Mouse (Mus musculus) forebrain, embryonic 13.5 days (tissue): ENCODE results near the gene Gm10300. TPM values are rescaled to one million over a fixed set of nuclear protein-coding genes. Genes with fewer than 3 reads are reported as not detected.

ENCODE experiments used
- ATAC-seq: fragments of 200-750 bp; cut with Nextera tagmentation; 2 replicates; pipeline ENCODE4 v1.8.0; 2017
- H3K27ac ChIP-seq: fragments of 300-500 bp; sonication (generic); 2 replicates; pipeline ENCODE4 v1.5.1; 2015; ENCODE audit warnings: inconsistent platforms, mild to moderate bottlenecking, moderate library complexity
- H3K27me3 ChIP-seq: fragments of 300-500 bp; sonication (generic); 2 replicates; pipeline ENCODE4 v1.6.1; 2015; ENCODE audit warnings: mild to moderate bottlenecking, inconsistent platforms
- H3K36me3 ChIP-seq: fragments of 300-500 bp; sonication (generic); 2 replicates; pipeline ENCODE4 v1.6.1; 2015; ENCODE audit warnings: mild to moderate bottlenecking, inconsistent platforms; ENCODE audit not compliant: poor library complexity, severe bottlenecking
- H3K4me1 ChIP-seq: fragments of 300-500 bp; sonication (generic); 2 replicates; pipeline ENCODE4 v1.6.1; 2015; ENCODE audit warnings: inconsistent platforms
- H3K4me2 ChIP-seq: fragments of 300-500 bp; sonication (generic); 2 replicates; pipeline ENCODE4 v1.6.1; 2015; ENCODE audit warnings: inconsistent platforms, mild to moderate bottlenecking, moderate library complexity
- H3K4me3 ChIP-seq: fragments of 300-500 bp; sonication (generic); 2 replicates; pipeline ENCODE4 v1.5.1; 2015; ENCODE audit warnings: mild to moderate bottlenecking, inconsistent platforms
- H3K9ac ChIP-seq: fragments of 300-500 bp; sonication (generic); 2 replicates; pipeline ENCODE4 v1.6.1; 2015; ENCODE audit warnings: mild to moderate bottlenecking, inconsistent platforms
- H3K9me3 ChIP-seq: fragments of 300-500 bp; sonication (generic); replicated peaks from 2 replicates; pipeline ENCODE4 v1.6.1; 2016; ENCODE audit warnings: inconsistent platforms
- WGBS: fragments of 180-500 bp; shearing (Covaris S2); methylation state at CpG from one replicate; pipeline ENCODE4 v1.1.7; 2015; 5-methylcytosine and 5-hydroxymethylcytosine counted together
- polyA plus RNA-seq: library from polyadenylated mRNA; unstranded; fragments of >200 nt; fragmentation: Nextera tagmentation; extraction: Ambion mirVana; gene quantifications from 2 replicates; pipeline ENCODE4 v1.2.1, GENCODE M21; 2015

The Gm10300 gene
- polyA plus RNA-seq, 1 experiment from 2014 or later: not detected

GRCm38 (mm10) chr4:132060040-132060832 lies 14.3 kb upstream of the Gm10300 start:
- Histone ChIP-seq H3K4me1 (no peaks in the 10 kb centered on the region), H3K27ac (no peak overlapping the region), H3K4me2 (no peak overlapping the region), H3K9me3 (no peaks in the 10 kb centered on the region), H3K27me3 (peaks cover 12% of the 10 kb centered on the region; the same call in 1 of the 2 replicates), H3K9ac (no peak overlapping the region), H3K36me3 (no peaks in the 10 kb centered on the region), H3K4me3 (no peak overlapping the region)
- ATAC-seq: no peak
- 77% methylated on average over 17 of the region's 17 CpGs for WGBS

GRCm38 (mm10) chr4:132062289-132062688 lies 12.2 kb upstream of the Gm10300 start:
- no peaks in the 10 kb centered on the region for H3K36me3 ChIP-seq
- 64% methylated on average over 8 of the region's 8 CpGs for WGBS
- H3K4me1 ChIP-seq: peaks cover 9% of the 10 kb centered on the region; the same call in 1 of the 2 replicates
- no peak overlapping the region for H3K9ac ChIP-seq
- no peak overlapping the region for H3K4me3 ChIP-seq
- H3K27ac ChIP-seq: no peak overlapping the region
- ATAC-seq: no peak
- H3K9me3 ChIP-seq: no peaks in the 10 kb centered on the region
- no peak overlapping the region for H3K4me2 ChIP-seq
- peaks cover 20% of the 10 kb centered on the region for H3K27me3 ChIP-seq

GRCm38 (mm10) chr4:132062934-132063884 lies 11.3 kb upstream of the Gm10300 start:
- Histone ChIP-seq H3K27me3 (peaks cover 22% of the 10 kb centered on the region), H3K4me2 (no peak overlapping the region), H3K9ac (no peak overlapping the region), H3K4me3 (no peak overlapping the region), H3K36me3 (no peaks in the 10 kb centered on the region), H3K9me3 (no peaks in the 10 kb centered on the region), H3K27ac (no peak overlapping the region), H3K4me1 (peaks cover 9% of the 10 kb centered on the region; the same call in 1 of the 2 replicates)
- no peak for ATAC-seq
- 72% methylated on average over 17 of the region's 17 CpGs for WGBS

DNA sequence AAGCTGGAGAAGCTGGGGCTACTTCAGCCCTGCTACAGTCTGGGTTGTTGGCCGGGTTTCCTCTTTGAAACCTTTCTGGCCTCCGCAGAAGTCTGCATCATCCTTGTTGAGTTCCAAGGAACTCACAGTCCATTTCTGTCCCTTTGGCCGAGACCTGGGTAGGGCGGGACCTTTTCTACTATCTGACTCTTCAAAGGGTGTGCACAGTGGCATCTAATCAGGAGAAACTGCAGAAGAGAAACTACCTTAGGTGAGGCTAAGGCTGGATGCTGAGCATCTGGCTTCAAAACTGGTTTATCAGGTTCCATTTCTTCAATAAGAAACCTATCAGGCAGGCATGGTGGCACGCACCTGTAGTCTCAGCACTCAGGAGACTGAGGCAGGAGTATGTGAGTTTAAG lies 9.9 kb upstream of the Gm10300 start:
- H3K4me1 ChIP-seq: peaks cover 9% of the 10 kb centered on the region; the same call in 1 of the 2 replicates
- H3K4me2 ChIP-seq: no peak overlapping the region
- no peak overlapping the region for H3K9ac ChIP-seq
- H3K27me3 ChIP-seq: peaks cover 26% of the 10 kb centered on the region
- no peaks in the 10 kb centered on the region for H3K9me3 ChIP-seq
- no peak overlapping the region for H3K27ac ChIP-seq
- H3K4me3 ChIP-seq: no peak overlapping the region
- H3K36me3 ChIP-seq: no peaks in the 10 kb centered on the region
- 90% methylated on average over 5 of the region's 5 CpGs for WGBS
- no peak for ATAC-seq

DNA sequence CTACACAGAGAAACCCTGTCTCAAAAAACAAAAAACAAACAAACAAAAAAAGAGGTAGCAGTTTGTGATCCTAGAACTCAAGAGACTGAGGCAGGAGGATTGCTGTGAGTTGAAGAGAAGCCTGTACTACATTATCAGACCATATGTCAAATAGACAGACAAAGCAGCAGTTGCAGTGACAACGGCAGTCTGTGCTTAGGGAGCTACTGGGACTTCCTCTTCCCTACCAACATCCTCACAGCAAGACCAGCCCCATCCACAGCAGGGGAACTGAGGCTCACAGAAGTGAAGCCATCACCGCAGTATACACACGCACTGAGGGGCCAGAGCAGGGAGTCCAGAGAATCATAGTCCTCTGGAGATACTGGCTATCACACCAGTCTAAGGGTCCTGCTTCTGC lies 8.9 kb upstream of the Gm10300 start:
- Histone ChIP-seq H3K4me1 (peaks cover 9% of the 10 kb centered on the region; the same call in 1 of the 2 replicates), H3K9ac (no peak overlapping the region), H3K4me2 (no peak overlapping the region), H3K9me3 (no peaks in the 10 kb centered on the region), H3K36me3 (no peaks in the 10 kb centered on the region), H3K27me3 (peaks cover 27% of the 10 kb centered on the region), H3K27ac (no peak overlapping the region), H3K4me3 (no peak overlapping the region)
- 85% methylated on average over 3 of the region's 3 CpGs for WGBS
- ATAC-seq: no peak

DNA sequence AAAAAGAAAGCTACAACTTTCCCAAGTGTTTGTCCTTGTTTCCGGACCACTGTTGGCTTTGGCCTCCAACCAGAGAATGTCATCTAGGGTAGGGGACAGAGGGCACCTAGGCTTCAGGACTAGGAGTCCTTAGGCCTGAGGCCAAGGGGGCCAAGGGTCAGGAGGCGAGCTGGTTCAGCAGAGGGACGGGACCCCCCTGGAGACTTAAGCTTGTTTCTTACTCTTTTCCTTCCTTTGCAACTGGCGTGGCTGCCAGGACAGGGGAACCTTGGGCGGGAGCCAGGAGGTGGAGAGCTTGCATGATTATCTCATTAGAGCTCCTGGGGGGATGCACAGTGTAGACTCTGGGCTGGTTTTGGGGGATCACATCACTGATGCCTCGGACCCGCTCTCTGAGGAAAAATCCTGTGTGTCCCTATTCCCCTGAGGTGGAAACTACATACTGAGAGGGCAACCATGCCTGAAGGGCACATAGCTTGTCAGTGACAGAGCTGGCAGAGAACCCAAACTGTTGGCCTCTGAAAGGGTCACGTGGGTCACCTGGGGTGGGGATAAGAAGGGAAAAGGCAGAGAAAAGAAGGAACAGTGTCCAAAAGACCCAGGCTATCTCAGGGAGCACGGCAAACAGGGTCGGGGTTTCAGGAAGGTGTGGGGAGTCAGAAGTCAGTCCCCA lies 8.3 kb upstream of the Gm10300 start:
- Histone ChIP-seq H3K4me2 (no peak overlapping the region), H3K27me3 (peaks cover 32% of the 10 kb centered on the region), H3K27ac (no peak overlapping the region), H3K4me3 (no peak overlapping the region), H3K9ac (no peak overlapping the region), H3K36me3 (no peaks in the 10 kb centered on the region), H3K9me3 (no peaks in the 10 kb centered on the region), H3K4me1 (peaks cover 9% of the 10 kb centered on the region; the same call in 1 of the 2 replicates)
- WGBS: 53% methylated on average over 10 of the region's 10 CpGs
- no peak for ATAC-seq

GRCm38 (mm10) chr4:132067112-132067937 lies 7.2 kb upstream of the Gm10300 start:
- H3K4me3 ChIP-seq: no peak overlapping the region
- no peaks in the 10 kb centered on the region for H3K9me3 ChIP-seq
- H3K27ac ChIP-seq: no peak overlapping the region
- peaks cover 9% of the 10 kb centered on the region; the same call in 1 of the 2 replicates for H3K4me1 ChIP-seq
- 90% methylated on average over 14 of the region's 14 CpGs for WGBS
- no peak overlapping the region for H3K4me2 ChIP-seq
- H3K27me3 ChIP-seq: peaks cover 43% of the 10 kb centered on the region
- no peak for ATAC-seq
- H3K9ac ChIP-seq: no peak overlapping the region
- no peaks in the 10 kb centered on the region for H3K36me3 ChIP-seq

DNA sequence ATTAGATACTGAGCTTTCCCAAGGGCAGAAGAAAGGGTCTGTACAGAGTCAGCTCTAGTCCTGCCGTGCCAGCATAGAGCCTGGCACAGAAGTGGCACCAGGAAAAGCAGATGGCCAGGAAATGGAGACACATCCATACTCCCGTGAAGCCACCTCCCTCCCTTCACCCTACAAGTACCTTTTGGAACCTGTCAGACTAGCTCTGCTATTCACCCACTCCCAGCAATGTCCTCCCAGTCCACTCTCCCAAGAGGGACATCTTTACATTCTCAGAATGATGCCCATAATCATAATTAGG lies 6.6 kb upstream of the Gm10300 start:
- no peak for ATAC-seq
- peaks cover 9% of the 10 kb centered on the region; the same call in 1 of the 2 replicates for H3K4me1 ChIP-seq
- no peaks in the 10 kb centered on the region for H3K36me3 ChIP-seq
- no peak overlapping the region for H3K4me3 ChIP-seq
- no peak overlapping the region for H3K27ac ChIP-seq
- H3K9me3 ChIP-seq: no peaks in the 10 kb centered on the region
- no peak overlapping the region for H3K4me2 ChIP-seq
- WGBS: 75% methylated on average over 2 of the region's 2 CpGs
- H3K27me3 ChIP-seq: peaks cover 48% of the 10 kb centered on the region
- no peak overlapping the region for H3K9ac ChIP-seq

DNA sequence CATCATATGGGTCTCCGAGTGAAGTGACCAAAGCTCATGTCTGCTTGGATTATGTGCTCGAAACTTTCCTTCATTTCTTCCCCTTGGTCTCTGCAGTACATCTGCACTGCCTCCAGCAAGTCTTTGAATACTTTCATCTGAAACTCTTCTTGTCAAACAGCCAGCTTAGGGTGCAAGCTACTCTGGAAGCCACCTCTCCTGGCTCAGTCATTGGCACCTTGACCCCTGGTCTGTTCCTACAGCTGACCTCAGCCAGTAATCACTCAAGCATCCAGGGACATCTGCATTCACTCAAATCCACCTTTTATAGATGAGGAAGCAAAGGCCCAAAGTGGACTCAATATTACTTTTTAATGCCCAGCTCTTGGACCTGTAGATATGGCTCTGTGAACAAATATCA lies 2.8 kb upstream of the Gm10300 start:
- no peak overlapping the region for H3K4me2 ChIP-seq
- no peak for ATAC-seq
- H3K4me1 ChIP-seq: peaks cover 22% of the 10 kb centered on the region
- H3K27me3 ChIP-seq: peaks cover 74% of the 10 kb centered on the region
- WGBS: 96% methylated on average over 2 of the region's 2 CpGs
- H3K36me3 ChIP-seq: no peaks in the 10 kb centered on the region
- H3K9me3 ChIP-seq: no peaks in the 10 kb centered on the region
- H3K4me3 ChIP-seq: no peak overlapping the region
- no peak overlapping the region for H3K27ac ChIP-seq
- no peak overlapping the region for H3K9ac ChIP-seq

DNA sequence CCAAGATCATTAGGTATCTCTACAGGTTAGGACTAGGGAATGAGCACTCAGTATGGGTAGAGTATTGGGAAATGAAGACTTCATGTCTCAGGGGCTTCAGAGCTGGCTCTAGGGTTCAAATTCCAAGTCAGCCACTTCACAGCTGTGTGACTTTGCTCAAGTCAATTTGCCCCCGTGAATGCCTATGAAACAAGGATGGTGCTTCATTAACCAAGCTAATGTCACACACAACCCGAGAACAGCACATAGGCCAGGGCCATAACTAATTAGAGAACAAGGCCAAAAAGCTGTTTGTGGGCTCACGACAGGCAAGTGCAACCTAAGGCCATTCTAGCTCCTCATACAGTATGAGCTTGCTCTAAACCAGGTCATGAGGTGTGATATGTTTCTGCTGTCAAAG lies 2.3 kb upstream of the Gm10300 start:
- 80% methylated on average over 3 of the region's 3 CpGs for WGBS
- no peak for ATAC-seq
- no peak overlapping the region for H3K4me2 ChIP-seq

GRCm38 (mm10) chr4:132072946-132073345 lies 1.6 kb upstream of the Gm10300 start:
- no peak overlapping the region for H3K4me2 ChIP-seq
- no peak overlapping the region for H3K9ac ChIP-seq
- no peak overlapping the region for H3K27ac ChIP-seq
- H3K4me3 ChIP-seq: no peak overlapping the region
- H3K4me1 ChIP-seq: peaks cover 27% of the 10 kb centered on the region
- no peak for ATAC-seq
- peaks cover 77% of the 10 kb centered on the region for H3K27me3 ChIP-seq
- H3K9me3 ChIP-seq: no peaks in the 10 kb centered on the region
- WGBS: 55% methylated on average over 6 of the region's 6 CpGs
- H3K36me3 ChIP-seq: no peaks in the 10 kb centered on the region

More for the DNA sequence above, 2.3 kb upstream of the Gm10300 start:
- Histone ChIP-seq H3K27ac (no peak overlapping the region), H3K4me3 (no peak overlapping the region), H3K9ac (no peak overlapping the region), H3K9me3 (no peaks in the 10 kb centered on the region), H3K27me3 (peaks cover 76% of the 10 kb centered on the region), H3K36me3 (no peaks in the 10 kb centered on the region), H3K4me1 (peaks cover 27% of the 10 kb centered on the region)
